Mouse (Mus musculus) small intestine, adult 2 months (tissue): ENCODE data around the gene Pik3r3. TPM values are rescaled to one million over a fixed set of nuclear protein-coding genes. Genes with fewer than 3 reads are reported as not detected.
A peak's percentile ranks its signal among the peaks of the same experiment; 100 is the strongest.

Experiments used
- H3K27ac ChIP-seq: fragments of 200-500 bp; 2 replicates; pipeline ENCODE4 v1.5.1; 2012; ENCODE audit warnings: low read depth, low read length, control low read depth, inconsistent platforms; ENCODE audit not compliant: insufficient read depth
- H3K27me3 ChIP-seq: fragments of 200-500 bp; 2 replicates; pipeline ENCODE4 v1.6.1; 2012; ENCODE audit warnings: mild to moderate bottlenecking, moderate library complexity, low read length, inconsistent platforms; ENCODE audit not compliant: control insufficient read depth, insufficient read depth
- H3K36me3 ChIP-seq: fragments of 200-500 bp; 2 replicates; pipeline ENCODE4 v1.6.1; 2012; ENCODE audit warnings: mild to moderate bottlenecking, low read length, control low read depth, inconsistent platforms; ENCODE audit not compliant: control insufficient read depth, insufficient read depth
- H3K4me1 ChIP-seq: fragments of 200-500 bp; 2 replicates; pipeline ENCODE4 v1.6.1; 2012; ENCODE audit warnings: low read length, inconsistent platforms, mixed read lengths; ENCODE audit not compliant: control insufficient read depth, insufficient read depth, insufficient read length
- H3K4me3 ChIP-seq: fragments of 200-500 bp; 2 replicates; pipeline ENCODE4 v1.5.1; 2012; ENCODE audit warnings: low read depth, mild to moderate bottlenecking, control low read depth, inconsistent platforms, low read length, moderate library complexity
- CTCF ChIP-seq: fragments of 200-500 bp; IDR thresholded peaks from 2 replicates; pipeline ENCODE4 v1.5.1; 2012; ENCODE audit warnings: low read depth, mild to moderate bottlenecking, control low read depth, inconsistent platforms, low read length, moderate library complexity, mixed read lengths; ENCODE audit not compliant: insufficient replicate concordance, insufficient read length; ENCODE audit errors: extremely low read depth
- POLR2A ChIP-seq: fragments of 200-500 bp; IDR thresholded peaks from 2 replicates; pipeline ENCODE4 v1.6.1; 2012; ENCODE audit warnings: low read depth, mild to moderate bottlenecking, control low read depth, inconsistent platforms, low read length, moderate library complexity
- WGBS: fragments of 180-500 bp; shearing (Covaris S2); methylation state at CpG from one replicate; pipeline ENCODE4 v1.1.7; 2018; 5-methylcytosine and 5-hydroxymethylcytosine counted together
- polyA plus RNA-seq: library from polyadenylated mRNA; depleted of rRNA; stranded (reverse); fragments of >200 nt; gene quantifications from 2 replicates; pipeline ENCODE4 v1.2.3, GENCODE M21; 2012; rRNA removed

The Pik3r3 gene
- polyA plus RNA-seq, 1 experiment = 2.7 TPM

- Histone ChIP-seq H3K27me3 (no peaks in the 10 kb centered on the region), H3K27ac (no peak overlapping the region), H3K36me3 (peaks cover 73% of the 10 kb centered on the region), H3K4me1 (no peaks in the 10 kb centered on the region), H3K4me3 (no peak overlapping the region)
- TF ChIP-seq POLR2A = no peak
- no peak for TF ChIP-seq CTCF
- WGBS = 92% methylated on average over 4 of the region's 4 CpGs
Measured at GRCm38 (mm10) chr4:116317575-116317974, 96.2 kb downstream of the Pik3r3 start.

- Histone ChIP-seq H3K4me3 (no peak overlapping the region), H3K27me3 (no peaks in the 10 kb centered on the region), H3K4me1 (no peaks in the 10 kb centered on the region), H3K27ac (no peak overlapping the region), H3K36me3 (peaks cover 59% of the 10 kb centered on the region)
- TF ChIP-seq POLR2A (no peak), CTCF (no peak)
- WGBS = 81% methylated on average over 6 of the region's 6 CpGs
Measured at GRCm38 (mm10) chr4:116322127-116322526, 100.7 kb downstream of the Pik3r3 start.

DNA sequence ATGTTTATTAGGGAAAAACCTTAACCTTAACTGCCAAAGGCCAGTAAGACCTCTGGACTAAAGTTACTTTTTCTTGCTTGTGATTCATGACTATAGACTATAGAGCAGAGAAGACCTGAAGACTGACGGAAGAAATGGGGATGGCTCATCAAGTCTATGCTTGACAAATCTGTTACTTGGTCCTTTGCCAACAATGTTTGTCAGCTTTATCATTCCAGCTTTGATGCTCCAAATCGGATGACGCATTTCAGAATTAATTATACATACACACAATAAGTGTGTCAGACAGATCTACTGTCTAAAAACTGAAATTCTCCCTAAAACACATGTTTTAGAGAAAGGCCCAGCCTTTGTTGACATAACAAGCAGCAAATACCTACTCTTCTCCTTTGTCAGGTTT, 107.8 kb downstream of the Pik3r3 start:
- peaks cover 35% of the 10 kb centered on the region for H3K36me3 ChIP-seq
- H3K4me3 ChIP-seq = no peak overlapping the region
- TF ChIP-seq POLR2A (no peak), CTCF (no peak)
- H3K27me3 ChIP-seq = no peaks in the 10 kb centered on the region
- no peak overlapping the region for H3K27ac ChIP-seq
- H3K4me1 ChIP-seq = no peaks in the 10 kb centered on the region
- 96% methylated on average over 3 of the region's 3 CpGs for WGBS

- Histone ChIP-seq H3K36me3 (0 out of 2 replicates have a peak, but pooled peaks cover 5% of the 10 kb centered on the region), H3K4me1 (no peaks in the 10 kb centered on the region), H3K4me3 (no peak overlapping the region), H3K27ac (no peak overlapping the region), H3K27me3 (no peaks in the 10 kb centered on the region)
- TF ChIP-seq POLR2A (no peak), CTCF (no peak)
- WGBS = 81% methylated on average over 1 of the region's 1 CpGs
Measured at GRCm38 (mm10) chr4:116336294-116336693, 114.9 kb downstream of the Pik3r3 start.

- no peak for TF ChIP-seq CTCF
- no peak for TF ChIP-seq POLR2A
- H3K4me1 ChIP-seq = no peaks in the 10 kb centered on the region
Measured at GRCm38 (mm10) chr4:116342119-116342518, 120.7 kb downstream of the Pik3r3 start.

DNA sequence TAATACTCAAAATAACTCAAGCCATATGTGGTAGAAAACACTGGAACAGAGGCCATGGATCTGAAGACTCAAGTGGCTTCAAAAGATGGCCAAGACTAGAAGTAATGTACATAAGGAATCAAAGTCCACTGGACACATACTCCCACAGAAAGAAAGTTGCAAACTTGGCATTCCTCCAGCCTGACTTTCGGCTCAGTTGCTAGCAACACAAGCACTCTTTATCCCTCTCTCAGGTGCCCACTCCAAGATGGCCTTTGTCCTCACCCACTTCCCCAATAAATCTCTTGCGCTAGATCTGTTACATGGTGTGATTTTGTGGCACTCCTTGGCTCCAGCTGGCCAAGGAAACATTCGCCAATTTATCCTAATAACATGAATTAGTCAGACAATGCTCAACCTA, 131.1 kb downstream of the Pik3r3 start:
- 31% methylated on average over 3 of the region's 3 CpGs for WGBS
- Histone ChIP-seq H3K4me3 (no peak overlapping the region), H3K27me3 (no peaks in the 10 kb centered on the region; the same call in 1 of the 2 replicates), H3K36me3 (no peaks in the 10 kb centered on the region), H3K27ac (peak overlapping the region; percentile 15; the same call in 1 of the 2 replicates), H3K4me1 (peaks cover 9% of the 10 kb centered on the region; the same call in 1 of the 2 replicates)
- no peak for TF ChIP-seq CTCF
- TF ChIP-seq POLR2A = no peak

More at GRCm38 (mm10) chr4:116342119-116342518, 120.7 kb downstream of the Pik3r3 start:
- H3K27ac ChIP-seq = no peak overlapping the region
- H3K36me3 ChIP-seq = no peaks in the 10 kb centered on the region
- no peak overlapping the region for H3K4me3 ChIP-seq
- no peaks in the 10 kb centered on the region for H3K27me3 ChIP-seq

Other genes starting within 250 kb of the Pik3r3 start
- 57.9 and 89.2 TPM in 2 replicates for gene Faah, start 203.7 kb upstream of the Pik3r3 start, polyA plus RNA-seq
- gene Nsun4, start 167.7 kb upstream of the Pik3r3 start, polyA plus RNA-seq = 2.7 and 3.7 TPM in 2 replicates
- 45.6 and 60.5 TPM in 2 replicates for gene Uqcrh, start 146.5 kb upstream of the Pik3r3 start, polyA plus RNA-seq
- gene Lrrc41, start 146.3 kb upstream of the Pik3r3 start, polyA plus RNA-seq = 43.2 and 64.7 TPM in 2 replicates
- gene Rad54l, start 97.9 kb upstream of the Pik3r3 start, polyA plus RNA-seq = 0.76 and 1.5 TPM in 2 replicates
- gene Pomgnt1, start 97.8 kb upstream of the Pik3r3 start, polyA plus RNA-seq = 8.3 and 10.5 TPM in 2 replicates
- gene Lurap1, start 70.3 kb upstream of the Pik3r3 start, polyA plus RNA-seq = 0.85 and 1.4 TPM in 2 replicates
- gene Tspan1, start 54.0 kb upstream of the Pik3r3 start, polyA plus RNA-seq = 30.5 and 34.8 TPM in 2 replicates
- gene 1700042G07Rik, start 48.2 kb upstream of the Pik3r3 start, polyA plus RNA-seq = not detected in 2 replicates
- not detected in 2 replicates for gene Gm49337, start 48.2 kb upstream of the Pik3r3 start, polyA plus RNA-seq
- 107 and 224 TPM in 2 replicates for gene Mast2, start 242.6 kb downstream of the Pik3r3 start, polyA plus RNA-seq